Mouse (Mus musculus): ENCODE measurements at regions not wholly inside any gene's neighbourhood (a gene's known extent, or its start where the extent isn't known, plus 50 kb on each side); places are given as distances from the start of the nearest gene placed in this dataset.

DNA sequence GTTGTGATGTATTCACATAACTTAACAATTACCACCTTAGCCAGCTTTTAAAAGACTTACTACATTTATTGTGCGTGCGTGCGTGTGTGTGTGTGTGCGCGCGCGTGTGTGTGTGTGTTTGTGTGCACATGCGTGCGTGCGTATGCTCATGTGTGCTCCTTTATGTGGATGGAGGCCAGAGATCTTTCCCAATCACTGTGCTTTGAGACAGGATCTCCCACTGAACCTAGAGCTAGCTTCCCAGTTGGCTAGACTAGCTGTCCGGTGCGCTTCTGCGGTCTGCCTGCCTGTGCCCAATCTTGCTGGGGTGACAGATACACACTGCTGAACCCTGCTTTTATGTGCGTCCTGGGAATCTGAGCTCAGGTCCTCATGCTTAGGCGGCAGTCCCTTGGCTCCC is 50.1 kb upstream of the Arhgap29 start:
- DNase-seq (ENCODE audit: low read depth, low spot score): peak; percentile 22

DNA sequence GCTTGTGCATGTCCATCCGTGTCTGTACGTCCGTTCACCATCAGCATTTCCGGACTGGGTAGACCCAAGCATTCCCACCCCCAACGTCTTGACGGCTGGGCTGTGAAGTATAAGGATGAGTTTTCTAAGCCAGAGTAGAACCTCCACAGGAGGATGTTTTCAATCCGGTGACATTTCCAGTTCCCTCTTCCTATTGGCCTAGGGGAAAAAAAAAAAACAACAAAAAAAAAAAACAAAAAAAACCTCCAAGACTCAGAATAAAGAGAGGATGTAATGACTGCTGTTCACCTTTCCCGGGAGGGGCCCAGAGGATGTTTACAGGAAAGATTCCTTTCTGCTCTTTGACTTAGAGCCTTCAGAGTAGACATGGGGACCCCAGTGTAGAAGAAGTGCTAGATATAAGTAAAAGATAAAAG is 51.9 kb upstream of the Arhgap29 start:
- DNase-seq (ENCODE audit: low read depth, low spot score): no peak

DNA sequence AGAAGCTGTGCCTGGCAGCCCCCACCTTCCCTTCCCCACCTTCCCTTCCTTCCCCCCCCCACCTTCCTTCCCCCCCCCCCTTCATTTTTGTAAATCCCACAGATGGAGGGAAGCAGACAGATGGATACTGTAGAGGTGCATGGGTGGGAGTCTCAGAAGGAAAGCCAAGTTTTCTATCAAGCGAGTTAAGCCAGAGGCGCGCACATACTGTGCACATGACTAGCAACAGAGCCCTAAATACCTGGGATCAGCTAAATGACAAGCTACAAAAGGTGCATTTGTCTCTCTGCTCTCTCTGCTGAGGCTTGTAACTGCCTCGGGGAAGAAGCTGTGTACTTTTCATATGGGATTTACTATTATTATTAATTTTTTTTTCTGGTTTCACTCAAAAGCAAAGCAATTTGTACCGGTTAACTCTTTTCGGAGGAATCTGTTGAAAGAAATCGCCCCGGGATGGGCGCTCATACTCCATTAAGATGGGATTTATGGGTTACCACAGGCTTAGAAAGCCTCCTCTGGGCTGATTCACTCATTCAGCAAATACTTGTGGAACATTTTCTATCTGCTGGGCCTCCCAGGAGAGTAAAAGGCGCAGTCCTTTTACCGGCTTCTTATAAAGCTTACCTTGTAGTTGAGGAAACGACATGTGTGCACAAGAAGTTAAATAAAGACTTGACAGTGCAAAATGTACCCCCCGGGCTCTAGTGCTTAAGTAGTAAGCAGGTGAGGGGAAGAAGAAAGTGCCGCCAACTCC is 54.3 kb upstream of the Arhgap29 start:
- DNase-seq (ENCODE audit: low read depth, low spot score): no peak

DNA sequence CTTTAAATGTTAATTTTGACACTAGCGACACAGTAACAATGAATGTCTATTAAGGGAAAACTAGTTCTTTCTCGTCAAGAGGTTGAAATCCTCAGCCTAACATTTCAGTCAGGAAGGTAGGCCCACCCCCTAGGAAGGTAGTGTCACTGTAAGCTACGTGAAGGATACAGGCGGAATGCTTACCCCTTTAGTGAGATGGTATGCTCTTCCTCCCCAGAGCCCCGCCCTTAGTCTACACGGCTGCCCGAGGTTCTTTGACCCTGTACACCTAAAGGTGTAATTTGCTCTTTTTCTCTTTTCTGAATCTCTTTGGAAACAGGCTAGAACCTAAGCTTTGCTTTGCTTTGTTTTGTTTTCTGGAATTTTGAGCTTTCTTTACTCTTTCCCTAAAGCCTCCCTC is 58.7 kb upstream of the Arhgap29 start:
- DNase-seq (ENCODE audit: low read depth, low spot score): no peak

DNA sequence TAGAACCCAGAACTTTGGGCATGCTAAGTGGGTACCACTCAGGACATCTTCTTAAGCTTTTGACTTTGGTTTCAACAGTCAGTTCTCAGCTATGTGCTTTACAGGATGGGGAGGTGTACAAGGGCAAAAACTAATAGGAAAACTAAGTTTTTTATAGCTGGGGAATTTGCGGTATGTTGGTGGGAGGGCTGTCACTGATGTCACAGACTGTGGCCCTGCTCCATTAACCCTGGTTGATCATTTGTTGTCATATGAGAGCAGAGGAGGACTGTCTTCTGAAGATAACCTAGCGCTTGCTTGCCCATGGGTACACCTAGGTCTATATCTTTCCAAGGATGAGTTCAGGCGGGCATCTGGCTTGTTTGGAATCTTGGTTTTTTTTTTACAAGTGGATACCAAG is 59.7 kb upstream of the Arhgap29 start:
- DNase-seq (ENCODE audit: low read depth, low spot score): no peak

DNA sequence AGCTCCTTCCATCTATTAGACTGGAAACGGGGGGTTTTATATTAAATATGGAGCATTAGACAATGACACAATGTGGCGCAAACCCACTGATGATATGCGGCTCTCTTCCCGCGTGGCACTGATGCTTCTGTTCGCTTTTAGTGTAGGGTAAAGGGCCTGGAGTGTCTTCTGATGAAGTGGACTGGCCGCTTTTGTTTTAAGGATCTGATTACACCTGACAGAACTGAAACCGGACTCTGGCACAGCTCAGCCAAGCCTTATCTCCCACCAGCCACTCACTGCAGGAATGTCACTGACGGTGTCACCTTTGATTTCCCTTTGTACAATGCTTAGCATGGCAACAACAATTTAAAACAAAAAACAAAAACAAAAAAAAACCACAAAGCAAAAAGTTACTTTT is 61.0 kb upstream of the Arhgap29 start:
- DNase-seq (ENCODE audit: low read depth, low spot score): no peak

DNA sequence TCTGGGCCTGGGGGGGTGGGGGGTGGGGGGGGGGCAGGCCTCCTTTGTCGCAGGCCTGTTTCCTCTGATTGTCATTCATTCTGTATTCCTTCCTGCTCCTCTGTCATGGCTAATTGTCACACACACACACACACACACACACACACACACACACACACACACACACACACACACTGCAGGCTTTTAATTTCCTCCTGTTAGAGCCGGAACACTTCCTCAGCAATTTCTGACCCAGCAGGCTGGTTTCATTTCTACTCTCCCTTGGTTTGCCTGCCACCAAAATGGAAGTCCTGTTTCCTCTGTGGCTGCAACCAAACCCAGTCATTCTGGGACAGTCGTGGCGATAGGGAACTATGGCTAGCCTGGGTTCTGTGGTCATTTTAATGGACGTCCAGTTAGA is 61.8 kb upstream of the Arhgap29 start:
- no peak for DNase-seq (ENCODE audit: low read depth, low spot score)

DNA sequence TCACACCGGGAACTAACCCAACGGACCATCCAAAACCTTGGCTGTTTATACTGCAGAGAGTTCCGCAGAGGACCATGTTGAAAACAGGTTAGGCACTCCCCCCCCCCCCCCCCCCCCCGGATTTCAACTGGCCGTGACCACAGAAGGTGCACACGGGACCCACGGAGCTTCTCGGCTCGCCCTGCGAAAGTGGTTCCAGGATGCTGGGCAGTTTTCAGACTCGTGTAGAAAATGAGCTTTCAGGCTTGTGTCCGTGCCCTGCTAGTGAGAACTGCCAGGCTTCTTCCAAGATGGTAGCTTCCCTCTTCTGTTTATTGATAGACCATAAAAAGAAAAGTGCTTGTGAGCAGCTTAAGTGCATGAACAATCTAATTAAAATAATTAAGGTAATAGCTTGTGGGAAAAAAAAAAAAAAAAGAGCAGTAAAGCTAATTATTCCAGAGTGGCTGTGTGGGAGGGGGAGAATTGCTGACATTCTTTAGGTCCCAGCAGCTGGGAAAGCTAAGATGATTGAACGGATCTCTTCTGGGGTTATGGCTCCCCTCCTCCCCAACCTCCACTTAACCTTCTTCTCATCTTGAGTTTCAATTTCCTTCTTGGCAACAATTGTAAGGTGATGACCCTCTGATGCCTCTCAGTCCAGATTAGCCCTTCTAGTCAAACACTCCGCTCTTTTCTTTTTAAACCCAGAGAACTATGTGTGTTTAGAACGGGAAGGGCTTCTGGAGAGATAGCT is 65.3 kb upstream of the Arhgap29 start:
- DNase-seq (ENCODE audit: low read depth, low spot score): no peak

DNA sequence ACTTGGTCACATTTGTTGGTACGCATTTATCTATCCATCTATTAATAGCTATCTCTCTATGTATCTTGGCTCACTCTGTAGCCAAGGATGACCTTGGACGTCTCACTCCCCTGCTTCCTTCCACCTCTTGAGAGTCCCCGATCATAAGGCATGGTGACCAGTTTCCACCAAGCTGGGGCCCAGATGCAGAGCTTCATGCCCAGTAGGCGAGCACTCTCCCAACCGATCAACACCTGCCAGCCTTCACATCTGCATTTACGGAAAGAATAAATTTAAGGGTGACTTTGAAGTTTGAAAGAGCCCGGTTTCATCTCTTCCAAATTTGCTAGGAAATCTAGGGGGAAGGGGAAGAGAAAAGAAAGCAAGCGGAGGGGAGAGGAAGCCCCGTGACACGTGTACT is 66.0 kb upstream of the Arhgap29 start:
- DNase-seq (ENCODE audit: low read depth, low spot score): no peak

DNA sequence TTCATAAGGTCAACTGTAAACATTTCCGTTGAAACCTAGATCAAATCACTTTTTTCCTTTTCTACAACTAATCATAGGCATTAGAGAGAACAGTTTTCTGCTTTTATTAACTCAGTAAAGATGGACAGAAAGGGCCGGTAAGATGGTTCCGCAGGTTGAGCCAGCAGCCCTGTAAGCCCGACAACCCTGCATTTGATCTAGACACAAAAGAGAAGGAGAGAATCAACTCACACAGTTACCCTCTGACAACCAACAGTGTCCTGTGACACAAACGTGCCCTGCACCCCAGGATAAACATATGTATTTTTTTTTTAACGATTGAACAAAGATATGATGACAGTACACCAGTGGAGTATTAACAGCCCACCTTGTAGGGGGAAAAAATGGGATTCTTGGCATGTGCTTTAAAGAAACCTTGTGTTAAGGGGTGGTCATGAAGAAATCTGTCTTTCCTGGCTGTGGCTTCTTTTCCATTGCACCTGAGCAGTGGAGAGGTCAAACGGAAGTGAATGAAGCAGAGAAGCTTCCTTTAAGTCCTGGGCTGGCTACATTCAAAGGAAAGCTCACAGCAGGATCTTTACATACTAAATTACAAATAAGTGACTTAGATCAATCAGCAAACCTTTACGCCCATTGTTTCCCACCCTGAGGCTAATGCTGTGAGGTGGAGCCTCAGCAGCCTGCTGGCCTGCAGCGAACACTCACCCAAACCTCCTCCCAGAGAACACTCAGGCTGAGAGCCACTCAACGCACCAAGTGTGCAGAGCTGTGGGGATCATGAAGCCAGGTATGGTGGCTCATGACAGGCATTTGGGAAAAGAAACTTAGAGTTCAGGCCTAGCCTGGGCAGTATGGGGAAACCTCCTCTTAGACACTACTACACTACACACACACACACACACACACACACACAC is 66.8 kb upstream of the Arhgap29 start:
- peak; percentile 84 for DNase-seq (ENCODE audit: low read depth, low spot score)

DNA sequence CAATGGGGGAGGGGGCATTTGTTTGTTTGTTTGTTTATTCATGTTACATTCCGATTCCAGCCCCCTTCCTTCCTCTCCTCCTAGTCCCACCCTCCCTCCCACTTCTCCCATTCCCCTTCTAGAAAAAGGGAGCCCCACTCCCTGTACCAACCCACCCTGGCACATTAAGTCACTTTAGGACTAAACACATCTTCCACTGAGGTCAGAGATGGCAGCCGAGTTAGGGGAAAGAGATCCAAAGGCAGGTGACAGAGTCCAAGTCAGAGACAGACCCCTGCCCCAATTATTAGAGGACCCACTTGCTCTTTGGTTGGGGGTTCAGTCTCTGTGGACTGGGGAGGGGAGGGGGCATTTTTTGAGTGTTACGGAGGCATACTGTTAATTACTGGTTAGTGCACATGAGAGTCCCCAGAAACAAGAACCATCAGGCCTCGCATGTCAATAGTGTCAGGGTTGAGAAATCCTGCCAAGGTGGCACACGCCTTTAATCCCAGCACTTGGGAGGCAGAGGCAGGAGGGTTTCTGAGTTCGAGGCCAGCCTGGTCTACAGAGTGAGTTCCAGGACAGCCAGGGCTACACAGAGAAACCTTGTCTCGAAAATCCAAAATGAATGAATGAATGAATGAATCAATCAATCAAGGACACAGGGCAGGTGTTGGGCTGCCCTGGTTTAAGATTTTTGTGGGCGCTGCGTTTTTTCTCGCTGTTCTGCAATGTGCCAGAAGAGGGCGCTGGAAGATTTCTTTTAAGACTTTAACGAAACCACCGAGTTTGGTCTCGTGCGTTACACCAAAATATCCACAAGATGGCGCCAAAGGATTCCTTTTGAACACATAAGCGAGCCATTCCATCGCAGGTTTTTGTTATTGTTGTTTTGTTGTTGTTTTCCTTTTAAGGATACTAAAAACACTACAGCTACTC is 67.8 kb upstream of the Arhgap29 start:
- peak; percentile 94 for DNase-seq (ENCODE audit: low read depth, low spot score)

DNA sequence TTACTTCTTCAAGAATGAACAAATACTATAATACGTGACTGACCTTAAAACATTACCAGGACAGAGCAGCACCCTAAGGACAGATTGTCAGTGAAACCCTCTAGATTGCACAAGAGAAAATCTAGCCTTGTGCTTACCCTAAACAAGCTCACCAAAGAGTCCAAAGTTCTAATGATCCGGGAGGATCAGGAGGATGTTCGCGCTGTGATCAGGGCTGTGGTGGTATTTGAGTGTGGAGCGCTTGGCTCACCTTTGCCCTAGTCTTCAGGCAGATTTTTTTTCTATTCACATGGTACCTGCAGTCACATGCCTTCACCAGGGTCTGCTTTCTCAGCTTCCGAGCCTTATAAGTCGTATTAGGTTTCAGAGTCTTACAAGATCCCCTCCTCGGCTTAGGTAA is 65.3 kb upstream of the Abcd3 start:
- no peak for DNase-seq (ENCODE audit: low read depth, low spot score)

DNA sequence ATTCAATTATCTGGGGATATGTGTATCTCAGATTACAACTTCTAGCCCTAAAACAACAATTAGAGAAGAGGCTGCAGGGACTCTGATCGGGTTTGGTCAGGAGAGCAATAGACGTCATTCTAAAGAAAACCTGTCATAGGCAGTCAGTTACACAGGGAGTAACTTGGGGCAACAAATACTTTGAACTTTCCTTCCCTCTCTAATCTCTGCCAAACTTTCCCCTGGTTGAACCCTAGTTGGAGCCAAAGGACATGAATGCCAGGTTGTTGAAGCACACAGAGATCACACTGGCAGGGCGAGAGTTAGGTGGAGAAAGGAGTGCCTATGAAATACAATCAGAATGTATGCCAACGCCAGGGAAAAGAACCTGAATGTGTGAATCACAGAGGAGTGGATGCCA is 60.0 kb upstream of the Abcd3 start:
- DNase-seq (ENCODE audit: low read depth, low spot score): no peak

DNA sequence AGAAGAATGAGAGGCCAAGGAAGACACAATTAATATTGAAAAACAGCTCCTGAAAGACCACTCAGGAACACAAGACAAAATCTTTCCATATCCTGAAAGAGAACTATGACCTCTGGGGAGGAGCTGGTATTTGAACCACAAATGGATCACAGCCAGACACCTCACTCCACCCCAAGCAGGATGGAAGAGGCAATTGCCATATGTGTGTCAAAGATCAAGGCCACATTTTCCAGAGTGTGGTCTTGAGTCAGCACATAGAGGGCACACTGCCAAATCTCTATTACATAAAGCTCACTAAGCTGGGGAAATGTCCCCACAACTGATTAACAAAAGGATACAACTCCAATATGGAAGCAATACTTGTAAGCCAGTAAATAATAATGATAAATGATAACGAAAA is 59.5 kb upstream of the Abcd3 start:
- DNase-seq (ENCODE audit: low read depth, low spot score): no peak

DNA sequence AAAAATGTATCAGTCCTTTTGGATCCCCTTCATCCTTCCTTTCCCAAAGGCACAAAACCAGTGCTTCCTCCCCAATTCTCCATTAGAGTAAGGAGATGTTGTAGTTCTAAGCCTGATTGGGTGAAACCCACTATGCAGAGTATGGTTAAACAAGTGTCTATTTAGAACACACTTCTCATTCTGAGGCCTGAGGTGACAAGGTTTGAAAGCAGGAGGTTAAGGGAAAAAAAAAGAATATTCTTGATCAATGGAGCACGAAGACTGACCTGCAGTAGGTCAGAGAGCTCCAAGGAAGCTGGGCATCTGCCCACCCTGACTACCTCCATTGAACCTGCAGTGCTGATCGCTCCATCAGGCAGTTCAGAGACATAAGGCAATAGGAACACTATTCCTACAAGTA is 58.5 kb upstream of the Abcd3 start:
- DNase-seq (ENCODE audit: low read depth, low spot score): no peak

DNA sequence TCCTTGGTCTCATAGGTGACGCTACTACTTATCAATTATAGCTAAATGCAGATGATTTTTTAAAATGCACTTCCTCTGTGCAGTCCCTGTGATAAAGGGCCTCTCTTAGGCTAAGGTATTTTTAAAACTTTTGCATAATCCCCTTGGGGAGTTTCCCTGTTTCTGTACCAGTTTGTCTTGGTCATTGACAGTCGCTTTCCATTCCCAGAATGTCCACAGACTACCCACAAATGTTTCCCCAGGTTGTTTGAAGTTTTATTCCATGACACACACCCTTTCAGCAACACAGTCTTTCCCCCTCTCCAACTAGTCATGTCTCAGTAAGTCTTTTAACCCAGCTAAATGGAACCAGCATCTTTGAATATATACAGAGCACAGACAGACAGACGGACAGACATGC is 57.6 kb upstream of the Abcd3 start:
- no peak for DNase-seq (ENCODE audit: low read depth, low spot score)

DNA sequence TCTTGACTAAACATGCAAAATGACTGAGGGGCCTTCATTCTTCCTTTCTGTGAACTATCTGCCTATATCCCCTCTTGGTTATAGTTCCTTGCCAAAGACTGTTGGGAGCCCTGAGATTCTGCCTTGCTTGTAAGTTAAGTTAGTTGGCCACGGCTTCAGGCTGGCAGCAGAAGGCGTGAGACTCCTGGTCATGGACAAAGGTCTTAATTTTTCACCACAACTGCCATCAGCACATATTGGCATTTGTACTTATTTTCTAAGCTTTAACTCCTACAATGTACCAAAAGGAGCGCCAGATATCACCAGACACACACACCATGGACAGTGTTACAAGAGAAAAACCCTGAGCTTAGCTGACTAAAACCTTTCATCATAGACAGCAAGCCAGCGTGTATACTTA is 56.7 kb upstream of the Abcd3 start:
- no peak for DNase-seq (ENCODE audit: low read depth, low spot score)

DNA sequence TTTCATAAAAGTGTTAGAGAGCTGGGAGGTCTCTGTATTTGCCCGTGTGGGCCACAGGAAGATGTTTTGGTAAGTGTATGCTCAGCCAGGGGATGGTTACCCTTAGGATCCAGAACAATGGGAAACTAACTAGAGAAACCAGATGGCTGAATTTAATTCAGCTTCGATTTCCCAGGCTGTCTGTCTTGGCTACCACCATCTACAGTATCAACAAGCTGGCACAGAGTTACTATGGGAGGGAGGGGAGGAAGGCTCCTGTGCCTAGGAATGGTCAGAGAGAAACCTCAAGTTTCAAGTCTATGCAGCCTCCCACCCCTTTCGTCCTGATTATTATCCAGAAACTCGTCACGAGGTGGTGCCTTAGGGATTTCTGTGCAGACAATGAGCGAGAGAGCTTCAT is 55.6 kb upstream of the Abcd3 start:
- no peak for DNase-seq (ENCODE audit: low read depth, low spot score)

DNA sequence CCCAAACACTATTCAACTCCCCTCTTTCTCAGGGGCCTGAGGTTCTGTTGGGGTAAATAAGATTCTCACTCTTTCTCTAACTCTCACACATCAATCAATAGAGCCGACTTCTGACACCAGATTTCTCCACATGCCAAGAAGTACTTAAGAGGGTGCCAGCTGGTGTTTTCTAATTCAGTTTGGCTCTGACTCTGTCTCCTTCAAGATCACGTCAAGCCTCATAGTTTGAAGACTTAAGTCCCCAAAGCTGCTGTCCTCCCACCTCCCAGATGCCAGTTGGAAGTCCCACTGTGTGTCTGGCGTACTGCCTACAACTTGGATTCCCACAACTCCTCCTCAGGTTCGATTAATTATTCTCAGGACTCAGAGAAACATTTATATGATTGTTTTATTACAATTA is 54.6 kb upstream of the Abcd3 start:
- no peak for DNase-seq (ENCODE audit: low read depth, low spot score)

DNA sequence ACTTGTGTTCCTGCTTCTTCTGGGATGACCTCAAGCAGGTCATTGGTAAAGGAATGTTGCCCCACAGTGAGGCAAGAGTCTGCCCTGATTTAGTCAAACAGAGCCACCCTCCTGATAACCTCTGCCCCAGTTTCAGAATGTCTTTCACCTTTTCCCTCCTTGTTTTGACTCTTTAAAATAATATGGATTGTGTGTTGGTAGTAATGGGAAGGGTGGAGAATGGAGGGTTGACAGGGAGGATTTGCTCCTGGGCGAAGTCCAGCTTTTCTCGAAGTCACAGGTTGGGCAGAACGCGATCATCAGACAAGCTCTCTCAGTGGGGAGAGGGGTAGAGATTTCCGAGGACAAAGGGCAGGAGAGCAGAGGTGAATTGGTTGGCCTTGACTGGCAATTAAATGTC is 52.2 kb upstream of the Abcd3 start:
- DNase-seq (ENCODE audit: low read depth, low spot score): no peak

DNA sequence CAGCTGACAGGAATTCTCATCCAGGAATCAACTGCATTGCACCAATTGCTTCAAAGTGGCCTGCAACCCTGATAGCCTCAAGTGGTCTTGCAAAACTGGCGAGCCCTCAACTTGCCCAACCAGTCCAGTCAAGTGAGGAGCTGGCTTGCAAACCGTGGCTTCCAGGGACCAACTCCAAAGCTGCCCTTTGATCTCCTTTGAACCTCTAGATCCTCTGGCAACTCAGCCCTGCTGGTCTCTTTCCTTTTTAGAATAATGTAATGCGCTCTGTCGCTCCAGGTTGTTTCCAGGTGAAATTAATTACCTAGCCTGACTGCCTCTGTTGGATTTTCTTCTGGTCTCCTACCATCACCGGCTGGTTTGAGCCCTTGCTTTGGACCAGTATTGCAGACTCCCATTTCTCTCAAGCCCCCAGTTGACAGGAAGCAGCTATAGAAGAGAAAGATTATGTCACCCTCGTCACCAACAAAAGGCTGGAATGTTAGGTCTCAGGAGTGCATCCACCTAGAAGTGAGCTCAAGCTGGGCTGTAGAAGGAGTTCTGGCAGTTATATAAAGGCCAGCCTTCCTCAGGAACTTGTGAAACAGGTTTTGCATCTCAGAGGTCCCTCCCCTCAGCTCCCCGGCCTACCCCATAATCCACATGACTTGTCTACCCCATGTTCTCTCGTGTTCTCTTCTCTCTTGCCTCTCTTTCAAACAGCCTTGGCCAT is 49.8 kb upstream of the Abcd3 start:
- peak; percentile 60 for DNase-seq (ENCODE audit: low read depth, low spot score)

All from R1 (cell line).